Mouse (Mus musculus): Measurements from ENCODE around the gene Cd27. TPM values are rescaled to one million over a fixed set of nuclear protein-coding genes. Genes with fewer than 3 reads are reported as not detected.

Cd27 gene
- total and polyA plus RNA-seq, 3 experiments: 0.87 TPM; not detected in 2

DNA sequence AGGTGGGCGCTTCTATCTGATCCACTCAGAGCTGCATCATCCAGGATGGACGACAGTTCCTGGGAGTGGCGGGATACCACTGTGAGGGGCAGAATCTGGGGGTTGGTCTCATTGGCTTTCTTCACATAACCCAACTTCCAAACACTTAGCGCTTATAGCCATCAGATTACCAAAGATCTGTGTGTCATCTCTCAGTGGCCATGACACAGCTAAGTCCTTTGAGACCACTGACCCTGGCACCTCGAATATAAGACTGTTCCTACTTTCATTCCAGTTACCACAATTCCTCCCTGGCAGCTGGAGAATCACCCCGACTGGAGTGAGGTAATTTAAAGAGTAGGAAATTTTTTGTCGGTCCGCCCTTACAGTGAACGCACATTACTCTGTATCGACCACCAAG is 50.6 kb downstream of the Cd27 start:
- Histone ChIP-seq H3K36me3 (replicated peaks) (peaks cover 85% of the 10 kb centered on the region), H3K4me1 (ENCODE audit: insufficient read depth, low read depth, low read length) (peaks cover 17% of the 10 kb centered on the region), H3K9me3 (replicated peaks) (no peaks in the 10 kb centered on the region), H3K4me3 (ENCODE audit: low read depth, low read length) (no peak overlapping the region), H3K27me3 (ENCODE audit: insufficient read depth, low read length) (no peaks in the 10 kb centered on the region)
- no peak for ATAC-seq (ENCODE audit: extremely low read depth, insufficient number of reproducible peaks, low FRiP score, poor library complexity, severe bottlenecking)
- TF ChIP-seq CTCF (IDR thresholded peaks at IDR 0.05; ENCODE audit: low read depth, low read length) (no peak), POLR2AphosphoS5 (IDR thresholded peaks at IDR 0.05; ENCODE audit: insufficient replicate concordance, low read depth, low read length) (no peak), TAL1 (conservative IDR thresholded peaks at IDR 0.05; ENCODE audit: low read depth, low read length) (no peak), GATA2 (IDR thresholded peaks at IDR 0.05; ENCODE audit: borderline replicate concordance, low read depth, low read length) (no peak), GATA1 (IDR thresholded peaks at IDR 0.05; ENCODE audit: borderline replicate concordance, low read length) (no peak)
- DNase-seq (ENCODE audit: low spot score): no peak

Other genes starting within 250 kb of the Cd27 start
- not detected in 2 replicates for gene Pianp, start 240.3 kb downstream of the Cd27 start, total RNA-seq (2014; fragmentation: Nextera tagmentation)
- not detected in 2 replicates for gene Pianp, start 240.3 kb downstream of the Cd27 start, total RNA-seq (2017)
- not detected in 2 replicates for gene Pianp, start 240.3 kb downstream of the Cd27 start, polyA plus RNA-seq (2012)
- gene Zfp384, start 227.9 kb downstream of the Cd27 start, total RNA-seq (2014; fragmentation: Nextera tagmentation): 71.2 and 79.6 TPM in 2 replicates
- gene Zfp384, start 227.9 kb downstream of the Cd27 start, total RNA-seq (2017): 22.9 and 25.7 TPM in 2 replicates
- 51.7 and 52.8 TPM in 2 replicates for gene Zfp384, start 227.9 kb downstream of the Cd27 start, polyA plus RNA-seq (2012)
- gene Ing4, start 197.2 kb downstream of the Cd27 start, total RNA-seq (2014; fragmentation: Nextera tagmentation): 36.2 and 37.5 TPM in 2 replicates
- gene Ing4, start 197.2 kb downstream of the Cd27 start, total RNA-seq (2017): 99.6 and 118 TPM in 2 replicates
- gene Ing4, start 197.2 kb downstream of the Cd27 start, polyA plus RNA-seq (2012): 14.3 and 14.6 TPM in 2 replicates
- gene Acrbp, start 187.3 kb downstream of the Cd27 start, total RNA-seq (2014; fragmentation: Nextera tagmentation): 11.8 and 16.1 TPM in 2 replicates
- 4.7 and 8.1 TPM in 2 replicates for gene Acrbp, start 187.3 kb downstream of the Cd27 start, total RNA-seq (2017)
- gene Acrbp, start 187.3 kb downstream of the Cd27 start, polyA plus RNA-seq (2012): 6.4 and 9.4 TPM in 2 replicates
- 0.83 and 2.3 TPM in 2 replicates for gene Lpar5, start 169.1 kb downstream of the Cd27 start, total RNA-seq (2014; fragmentation: Nextera tagmentation)
- 2.4 and 2.6 TPM in 2 replicates for gene Lpar5, start 169.1 kb downstream of the Cd27 start, total RNA-seq (2017)
- 0.83 and 1.4 TPM in 2 replicates for gene Lpar5, start 169.1 kb downstream of the Cd27 start, polyA plus RNA-seq (2012)
- 235 and 241 TPM in 2 replicates for gene Chd4, start 141.0 kb downstream of the Cd27 start, total RNA-seq (2014; fragmentation: Nextera tagmentation)
- gene Chd4, start 141.0 kb downstream of the Cd27 start, total RNA-seq (2017): 326 and 362 TPM in 2 replicates
- 188 and 219 TPM in 2 replicates for gene Chd4, start 141.0 kb downstream of the Cd27 start, polyA plus RNA-seq (2012)
- gene Nop2, start 105.1 kb downstream of the Cd27 start, total RNA-seq (2014; fragmentation: Nextera tagmentation): 56.9 and 61.0 TPM in 2 replicates
- 87.7 and 89.2 TPM in 2 replicates for gene Nop2, start 105.1 kb downstream of the Cd27 start, total RNA-seq (2017)
- 53.4 and 90.0 TPM in 2 replicates for gene Nop2, start 105.1 kb downstream of the Cd27 start, polyA plus RNA-seq (2012)
- 20.4 and 25.1 TPM in 2 replicates for gene Iffo1, start 91.8 kb downstream of the Cd27 start, total RNA-seq (2014; fragmentation: Nextera tagmentation)
- 12.3 and 14.5 TPM in 2 replicates for gene Iffo1, start 91.8 kb downstream of the Cd27 start, total RNA-seq (2017)
- 26.9 and 31.7 TPM in 2 replicates for gene Iffo1, start 91.8 kb downstream of the Cd27 start, polyA plus RNA-seq (2012)
- 10,890 and 12,360 TPM in 2 replicates for gene Gapdh, start 70.5 kb downstream of the Cd27 start, total RNA-seq (2014; fragmentation: Nextera tagmentation)
- 2,600 and 3,109 TPM in 2 replicates for gene Gapdh, start 70.5 kb downstream of the Cd27 start, total RNA-seq (2017)
- 26,904 and 30,061 TPM in 2 replicates for gene Gapdh, start 70.5 kb downstream of the Cd27 start, polyA plus RNA-seq (2012)
- gene Ncapd2, start 45.3 kb downstream of the Cd27 start, total RNA-seq (2014; fragmentation: Nextera tagmentation): 494 and 557 TPM in 2 replicates
- gene Ncapd2, start 45.3 kb downstream of the Cd27 start, total RNA-seq (2017): 211 and 243 TPM in 2 replicates
- gene Ncapd2, start 45.3 kb downstream of the Cd27 start, polyA plus RNA-seq (2012): 269 and 275 TPM in 2 replicates
- gene Mrpl51, start 45.2 kb downstream of the Cd27 start, total RNA-seq (2014; fragmentation: Nextera tagmentation): 51.3 and 59.6 TPM in 2 replicates
- gene Mrpl51, start 45.2 kb downstream of the Cd27 start, total RNA-seq (2017): 143 and 156 TPM in 2 replicates
- 114 and 162 TPM in 2 replicates for gene Mrpl51, start 45.2 kb downstream of the Cd27 start, polyA plus RNA-seq (2012)
- 21.9 and 30.2 TPM in 2 replicates for gene Vamp1, start 21.5 kb downstream of the Cd27 start, total RNA-seq (2014; fragmentation: Nextera tagmentation)
- 6.1 and 7.9 TPM in 2 replicates for gene Vamp1, start 21.5 kb downstream of the Cd27 start, total RNA-seq (2017)
- 1.9 and 2.8 TPM in 2 replicates for gene Vamp1, start 21.5 kb downstream of the Cd27 start, polyA plus RNA-seq (2012)
- gene Tapbpl, start 5.2 kb downstream of the Cd27 start, total RNA-seq (2014; fragmentation: Nextera tagmentation): 0.73 and 0.90 TPM in 2 replicates
- gene Tapbpl, start 5.2 kb downstream of the Cd27 start, total RNA-seq (2017): 1.2 and 1.8 TPM in 2 replicates
- 1.2 and 1.4 TPM in 2 replicates for gene Tapbpl, start 5.2 kb downstream of the Cd27 start, polyA plus RNA-seq (2012)
- gene Tuba3a, start 49.0 kb upstream of the Cd27 start, total RNA-seq (2014; fragmentation: Nextera tagmentation): not detected in 2 replicates
- gene Tuba3a, start 49.0 kb upstream of the Cd27 start, total RNA-seq (2017): not detected in 2 replicates
- not detected in 2 replicates for gene Tuba3a, start 49.0 kb upstream of the Cd27 start, polyA plus RNA-seq (2012)
- not detected in 2 replicates for gene Ltbr, start 76.9 kb upstream of the Cd27 start, total RNA-seq (2014; fragmentation: Nextera tagmentation)
- gene Ltbr, start 76.9 kb upstream of the Cd27 start, total RNA-seq (2017): not detected in 2 replicates
- gene Ltbr, start 76.9 kb upstream of the Cd27 start, polyA plus RNA-seq (2012): 0.03 TPM in 1 of 2 replicates, not detected in the other
- not detected in 2 replicates for gene Scnn1a, start 83.6 kb upstream of the Cd27 start, total RNA-seq (2014; fragmentation: Nextera tagmentation)
- gene Scnn1a, start 83.6 kb upstream of the Cd27 start, total RNA-seq (2017): 0.06 and 0.16 TPM in 2 replicates
- gene Scnn1a, start 83.6 kb upstream of the Cd27 start, polyA plus RNA-seq (2012): 0.01 TPM in 1 of 2 replicates, not detected in the other
- gene Tnfrsf1a, start 112.4 kb upstream of the Cd27 start, total RNA-seq (2014; fragmentation: Nextera tagmentation): not detected in 2 replicates
- not detected in 2 replicates for gene Tnfrsf1a, start 112.4 kb upstream of the Cd27 start, total RNA-seq (2017)
- gene Tnfrsf1a, start 112.4 kb upstream of the Cd27 start, polyA plus RNA-seq (2012): 0.04 TPM in 1 of 2 replicates, not detected in the other
- not detected in 2 replicates for gene Plekhg6, start 143.8 kb upstream of the Cd27 start, total RNA-seq (2014; fragmentation: Nextera tagmentation)
- gene Plekhg6, start 143.8 kb upstream of the Cd27 start, total RNA-seq (2017): not detected in 2 replicates
- gene Plekhg6, start 143.8 kb upstream of the Cd27 start, polyA plus RNA-seq (2012): not detected in 2 replicates

All from G1E (cell line).